Mouse (Mus musculus) erythroid progenitor cell, adult 5-6 weeks (primary cell): Measurements from ENCODE around the gene Slc2a4. TPM values are rescaled to one million over a fixed set of nuclear protein-coding genes. Genes with fewer than 3 reads are reported as not detected.
"Not testable (repeated sequence)": the region's sequence is repeated elsewhere in the genome, so short reads cannot be mapped to it uniquely, and the experiment has no call there.

Source experiments
- ATAC-seq: replicated peaks from 2 replicates; pipeline ENCODE4 v1.8.0; 2016; ENCODE audit warnings: moderate number of reproducible peaks, mild to moderate bottlenecking, moderate TSS enrichment, inconsistent platforms; ENCODE audit not compliant: poor library complexity, low FRiP score, severe bottlenecking
- total RNA-seq, 2 experiments: library from RNA; stranded (forward) in 1 of 2; stranded (reverse) in 1 of 2; fragments of 150-400 nt in 1 of 2; fragments of 186-747, 209-891 nt in 1 of 2; gene quantifications; 2 replicates each; pipeline versions ENCODE4 v1.2.3 to v1.2.4; 2015 to 2017; ENCODE audit warnings: low replicate concordance in 2 of 2

The Slc2a4 gene
- total RNA-seq, 2 experiments from 2014 or later = 94.7 to 613 TPM

- peak; percentile 69 for ATAC-seq
Observed at GRCm38 (mm10) chr11:69945997-69946891, 1.7 kb downstream of the Slc2a4 start.

GRCm38 (mm10) chr11:69945216-69945615 is 2.8 kb downstream of the Slc2a4 start:
- no peak for ATAC-seq

- no peak for ATAC-seq
Observed at GRCm38 (mm10) chr11:69940962-69941361, 7.0 kb downstream of the Slc2a4 start.

- no peak for ATAC-seq
Observed at GRCm38 (mm10) chr11:69939731-69940130, 8.3 kb downstream of the Slc2a4 start.

GRCm38 (mm10) chr11:69939181-69939580 is 8.8 kb downstream of the Slc2a4 start:
- no peak for ATAC-seq

- ATAC-seq = no peak
Observed at GRCm38 (mm10) chr11:69938401-69938979, 9.5 kb downstream of the Slc2a4 start.

- ATAC-seq = no peak
Observed at GRCm38 (mm10) chr11:69937834-69938233, 10.2 kb downstream of the Slc2a4 start.

- no peak for ATAC-seq
Observed at GRCm38 (mm10) chr11:69937385-69937784, 10.6 kb downstream of the Slc2a4 start.

GRCm38 (mm10) chr11:69936714-69937347 is 11.2 kb downstream of the Slc2a4 start:
- ATAC-seq = no peak

GRCm38 (mm10) chr11:69936156-69936555 is 11.8 kb downstream of the Slc2a4 start:
- no peak for ATAC-seq

- peak; percentile 77 for ATAC-seq
Observed at GRCm38 (mm10) chr11:69935137-69935879, 12.7 kb downstream of the Slc2a4 start, which contains the start of gene Ybx2. Gene Ybx2 (plus strand): TSS chr11:69935796.

GRCm38 (mm10) chr11:69934681-69935080 is 13.3 kb downstream of the Slc2a4 start:
- ATAC-seq = peak; percentile 0; the same call in 1 of the 2 replicates

GRCm38 (mm10) chr11:69934169-69934568 is 13.8 kb downstream of the Slc2a4 start:
- peak; percentile 81 for ATAC-seq

- no peak for ATAC-seq
Observed at GRCm38 (mm10) chr11:69933066-69933465, 14.9 kb downstream of the Slc2a4 start.

- ATAC-seq = no peak
Observed at GRCm38 (mm10) chr11:69932254-69932653, 15.7 kb downstream of the Slc2a4 start.

- no peak for ATAC-seq
Observed at GRCm38 (mm10) chr11:69931769-69932168, 16.2 kb downstream of the Slc2a4 start.

- no peak for ATAC-seq
Observed at GRCm38 (mm10) chr11:69930967-69931537, 16.9 kb downstream of the Slc2a4 start.

- not testable (repeated sequence) for ATAC-seq
Observed at GRCm38 (mm10) chr11:69930176-69930575, 17.8 kb downstream of the Slc2a4 start.

GRCm38 (mm10) chr11:69929712-69930111 is 18.3 kb downstream of the Slc2a4 start:
- ATAC-seq = no peak

GRCm38 (mm10) chr11:69927501-69927900 is 20.5 kb downstream of the Slc2a4 start:
- no peak for ATAC-seq
